Mouse (Mus musculus) limb, embryonic 14.5 days (tissue): ENCODE results near the gene Mfsd4b1. TPM values are rescaled to one million over a fixed set of nuclear protein-coding genes. Genes with fewer than 3 reads are reported as not detected.
A peak's percentile ranks its signal among the peaks of the same experiment; 100 is the strongest.

Experiments
- ATAC-seq: fragments of 200-750 bp; cut with Nextera tagmentation; 2 replicates; pipeline ENCODE4 v1.8.0; 2017; ENCODE audit warnings: low read depth, moderate number of reproducible peaks, moderate TSS enrichment; ENCODE audit not compliant: low FRiP score
- DNase-seq: peaks from one replicate; pipeline ENCODE4 v3.0.0-alpha.2; 2015; ENCODE audit warnings: low spot score
- H3K27ac ChIP-seq: fragments of 300-500 bp; sonication (generic); replicated peaks from 2 replicates; pipeline ENCODE4 v1.5.1; 2014; ENCODE audit warnings: low read depth, mild to moderate bottlenecking, low read length, moderate library complexity, mixed read lengths
- H3K27me3 ChIP-seq: fragments of 300-500 bp; sonication (generic); 2 replicates; pipeline ENCODE4 v1.6.1; 2014; ENCODE audit warnings: low read length, mixed read lengths; ENCODE audit not compliant: control insufficient read depth, insufficient read depth
- H3K36me3 ChIP-seq: fragments of 300-500 bp; sonication (generic); 2 replicates; pipeline ENCODE4 v1.6.1; 2014; ENCODE audit warnings: mild to moderate bottlenecking, low read length, moderate library complexity, mixed read lengths; ENCODE audit not compliant: control insufficient read depth, insufficient read depth
- H3K4me1 ChIP-seq: fragments of 300-500 bp; sonication (generic); 2 replicates; pipeline ENCODE4 v1.6.1; 2014; ENCODE audit warnings: antibody characterized with exemption, low read length, mixed read lengths; ENCODE audit not compliant: control insufficient read depth, insufficient read depth
- H3K4me2 ChIP-seq: fragments of 300-500 bp; sonication (generic); replicated peaks from 2 replicates; pipeline ENCODE4 v1.6.1; 2014; ENCODE audit warnings: low read depth, mild to moderate bottlenecking, low read length, moderate library complexity; ENCODE audit not compliant: severe bottlenecking
- H3K4me3 ChIP-seq: fragments of 300-500 bp; sonication (generic); replicated peaks from 2 replicates; pipeline ENCODE4 v1.5.1; 2014; ENCODE audit warnings: low read length
- H3K9ac ChIP-seq: fragments of 300-500 bp; sonication (generic); 2 replicates; pipeline ENCODE4 v1.6.1; 2014; ENCODE audit warnings: mild to moderate bottlenecking, low read depth, low read length, moderate library complexity; ENCODE audit not compliant: severe bottlenecking
- H3K9me3 ChIP-seq: fragments of 300-500 bp; sonication (generic); 2 replicates; pipeline ENCODE4 v1.6.1; 2016; ENCODE audit warnings: low read length; ENCODE audit not compliant: control insufficient read depth
- POLR2A ChIP-seq: fragments of 200-500 bp; IDR thresholded peaks from 2 replicates; pipeline ENCODE4 v1.8.0; 2012; ENCODE audit warnings: inconsistent platforms, mild to moderate bottlenecking, moderate library complexity, borderline replicate concordance; ENCODE audit not compliant: insufficient read depth, insufficient read length; ENCODE audit errors: extremely low read depth
- WGBS: fragments of 180-500 bp; shearing (Covaris S2); extraction: QIAGEN DNeasy Blood & Tissue Kit; methylation state at CpG from one replicate; pipeline ENCODE4 v1.1.7; 2014; 5-methylcytosine and 5-hydroxymethylcytosine counted together
- polyA plus RNA-seq, 2 experiments: library from polyadenylated mRNA; depleted of rRNA in 1 of 2; stranded (reverse) in 1 of 2; unstranded in 1 of 2; fragments of >200 nt; fragmentation: Nextera tagmentation in 1 of 2; extraction: Ambion mirVana in 1 of 2; gene quantifications; 2 replicates each; pipeline versions ENCODE4 v1.2.1 to v1.2.3; 2012 to 2014

The Mfsd4b1 gene
- polyA plus RNA-seq, 2 experiments, result 0.16 to 0.17 TPM

GRCm38 (mm10) chr10:39978231-39978630 lies 46.8 kb downstream of the Mfsd4b1 start:
- no peak overlapping the region for H3K9ac ChIP-seq
- H3K4me2 ChIP-seq, result no peak overlapping the region
- no peaks in the 10 kb centered on the region for H3K27me3 ChIP-seq
- 96% methylated on average over 1 of the region's 1 CpGs for WGBS
- H3K27ac ChIP-seq, result no peak overlapping the region
- no peak for TF ChIP-seq POLR2A
- no peak overlapping the region for H3K4me3 ChIP-seq
- no peaks in the 10 kb centered on the region for H3K4me1 ChIP-seq
- no peaks in the 10 kb centered on the region for H3K36me3 ChIP-seq
- H3K9me3 ChIP-seq, result peaks cover 9% of the 10 kb centered on the region; the same call in 1 of the 2 replicates
- DNase-seq (no peak), ATAC-seq (no peak)

- WGBS, result 93% methylated on average over 4 of the region's 4 CpGs
- no peak for DNase-seq
These were observed 47.7 kb downstream of the Mfsd4b1 start for GRCm38 (mm10) chr10:39977346-39977745.

GRCm38 (mm10) chr10:39975771-39976170 lies 49.3 kb downstream of the Mfsd4b1 start:
- ATAC-seq, result no peak
- TF ChIP-seq POLR2A, result no peak
- WGBS, result 48% methylated on average over 2 of the region's 2 CpGs
- no peak for DNase-seq
- H3K4me3 ChIP-seq, result no peak overlapping the region
- H3K9me3 ChIP-seq, result peaks cover 9% of the 10 kb centered on the region; the same call in 1 of the 2 replicates
- no peaks in the 10 kb centered on the region for H3K36me3 ChIP-seq
- H3K4me1 ChIP-seq, result no peaks in the 10 kb centered on the region
- no peak overlapping the region for H3K27ac ChIP-seq
- no peak overlapping the region for H3K9ac ChIP-seq
- no peak overlapping the region for H3K4me2 ChIP-seq
- H3K27me3 ChIP-seq, result no peaks in the 10 kb centered on the region

More at GRCm38 (mm10) chr10:39977346-39977745, 47.7 kb downstream of the Mfsd4b1 start:
- Histone ChIP-seq H3K27ac (no peak overlapping the region), H3K36me3 (no peaks in the 10 kb centered on the region), H3K4me2 (no peak overlapping the region), H3K4me1 (no peaks in the 10 kb centered on the region), H3K9me3 (peaks cover 9% of the 10 kb centered on the region; the same call in 1 of the 2 replicates), H3K4me3 (no peak overlapping the region), H3K27me3 (no peaks in the 10 kb centered on the region), H3K9ac (no peak overlapping the region)
- ATAC-seq, result no peak
- no peak for TF ChIP-seq POLR2A

GRCm38 (mm10) chr10:39974982-39975381 lies 50.1 kb downstream of the Mfsd4b1 start:
- no peaks in the 10 kb centered on the region for H3K4me1 ChIP-seq
- no peak overlapping the region for H3K4me3 ChIP-seq
- H3K27me3 ChIP-seq, result no peaks in the 10 kb centered on the region
- no peaks in the 10 kb centered on the region for H3K36me3 ChIP-seq
- no peak overlapping the region for H3K4me2 ChIP-seq
- 44% methylated on average over 11 of the region's 11 CpGs for WGBS
- no peak overlapping the region for H3K9ac ChIP-seq
- no peak overlapping the region for H3K27ac ChIP-seq
- peaks cover 9% of the 10 kb centered on the region; the same call in 1 of the 2 replicates for H3K9me3 ChIP-seq
- no peak for TF ChIP-seq POLR2A
- no peak for ATAC-seq
- DNase-seq, result no peak

- no peak overlapping the region for H3K4me2 ChIP-seq
- no peaks in the 10 kb centered on the region for H3K27me3 ChIP-seq
- H3K9me3 ChIP-seq, result no peaks in the 10 kb centered on the region
- H3K4me1 ChIP-seq, result no peaks in the 10 kb centered on the region
- H3K27ac ChIP-seq, result no peak overlapping the region
- no peak overlapping the region for H3K9ac ChIP-seq
- TF ChIP-seq POLR2A, result no peak
- 82% methylated on average over 3 of the region's 3 CpGs for WGBS
- DNase-seq, result peak; percentile 85
- no peak for ATAC-seq
- no peak overlapping the region for H3K4me3 ChIP-seq
- H3K36me3 ChIP-seq, result no peaks in the 10 kb centered on the region
These were observed 57.6 kb downstream of the Mfsd4b1 start for GRCm38 (mm10) chr10:39967512-39967911.

- H3K9ac ChIP-seq, result no peak overlapping the region
- DNase-seq (no peak), ATAC-seq (no peak)
- peaks cover 7% of the 10 kb centered on the region; the same call in 1 of the 2 replicates for H3K4me1 ChIP-seq
- WGBS, result 65% methylated on average over 1 of the region's 1 CpGs
- no peaks in the 10 kb centered on the region for H3K27me3 ChIP-seq
- H3K36me3 ChIP-seq, result no peaks in the 10 kb centered on the region
- no peak overlapping the region for H3K4me3 ChIP-seq
- H3K27ac ChIP-seq, result no peak overlapping the region
- H3K9me3 ChIP-seq, result no peaks in the 10 kb centered on the region
- H3K4me2 ChIP-seq, result no peak overlapping the region
- no peak for TF ChIP-seq POLR2A
These were observed 63.2 kb downstream of the Mfsd4b1 start for GRCm38 (mm10) chr10:39961906-39962305.
